ENCODE assay signal across 26 mouse cellular contexts in the genomic region with DNA sequence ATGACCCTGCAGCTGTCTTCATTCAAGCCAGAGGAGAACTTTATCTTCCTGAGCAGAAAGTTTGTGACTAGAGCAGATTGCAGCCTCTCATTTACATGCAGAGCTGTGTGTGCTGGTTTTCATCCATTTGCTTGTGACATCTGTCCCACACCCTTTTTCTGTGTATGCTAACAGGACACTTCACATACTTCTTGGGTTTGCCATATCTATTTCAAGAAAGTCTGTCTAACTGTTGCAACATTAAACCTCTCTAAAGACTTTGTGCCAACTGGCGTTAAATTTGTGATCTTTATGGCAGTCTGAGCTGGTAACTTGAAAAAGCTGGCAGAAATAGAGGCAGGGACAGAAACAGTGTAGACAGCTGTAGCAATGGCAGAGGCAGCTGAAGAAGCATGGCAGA.
A peak's percentile ranks its signal among the peaks of the same experiment; 100 is the strongest.
DNase-seq lines count a peak whose midpoint lies in the region; ATAC-seq and TF ChIP-seq lines count a peak whose summit lies in the region.
"Had no signal": no experiment of that assay in that cellular context is flagged by ENCODE, and none has a peak within 500 bp of the region (broad histone marks: within the 10 kb centered on the region; RNA-seq: fewer than 3 reads in every experiment).

No protein-coding gene starts in this region.

- H3K4me3 ChIP-seq in brown adipose tissue, adult 24 weeks (ENCODE audit: insufficient read depth, low read depth, low read length), result no peak overlapping the region
- no peak overlapping the region for H3K4me3 ChIP-seq in hindbrain, embryonic 13.5 days
- H3K4me3 ChIP-seq in heart, adult 2 months, result no peak overlapping the region
- H3K4me3 ChIP-seq: heart, embryonic 12.5 days; hindbrain, embryonic 12.5 days; kidney, embryonic 15.5 days; liver, embryonic 13.5 days; megakaryocyte, embryonic 14.5 days; midbrain, embryonic 13.5 days had no signal

- TF ChIP-seq CTCF in heart, adult 2 months (IDR thresholded peaks at IDR 0.05), result no peak

- no peak for TF ChIP-seq EP300 in heart, adult 2 months (IDR thresholded peaks at IDR 0.05; ENCODE audit: insufficient read depth, low read depth, low read length)

- no peak overlapping the region for H3K9ac ChIP-seq in hindbrain, embryonic 13.5 days
- no peak overlapping the region for H3K9ac ChIP-seq in heart, adult 2 months (ENCODE audit: low read depth, low read length)
- H3K9ac ChIP-seq: heart, embryonic 12.5 days; hindbrain, embryonic 12.5 days; kidney, embryonic 15.5 days; liver, embryonic 13.5 days; midbrain, embryonic 13.5 days had no signal

- no peaks in the 10 kb centered on the region for H3K27me3 ChIP-seq in hindbrain, embryonic 13.5 days
- no peaks in the 10 kb centered on the region for H3K27me3 ChIP-seq in heart, adult 2 months (ENCODE audit: control insufficient read depth, insufficient read depth, low read length)
- H3K27me3 ChIP-seq: CH12.LX; heart, embryonic 12.5 days; hindbrain, embryonic 12.5 days; kidney, embryonic 15.5 days; liver, embryonic 13.5 days; megakaryocyte, embryonic 14.5 days; midbrain, embryonic 13.5 days; Patski had no signal

- 79% methylated on average over 1 of the region's 1 CpGs for WGBS in hindbrain, embryonic 13.5 days
- 54% methylated on average over 1 of the region's 1 CpGs for WGBS in heart, adult 2 months

- H3K79me2 ChIP-seq in heart, adult 2 months (replicated peaks; ENCODE audit: control insufficient read depth, insufficient read depth, low read length), result no peaks in the 10 kb centered on the region

- peak; percentile 49 to 52 for DNase-seq in frontal cortex, adult 2 months (ENCODE audit: extremely low spot score in 1 of 2, low spot score in 1 of 2)
- DNase-seq in frontal cortex, postnatal 25 days (ENCODE audit: low spot score in 2 of 2), result no peak
- DNase-seq in left cerebral cortex, postnatal 14 days (ENCODE audit: low spot score in 2 of 2), result peak; percentile 25 to 64
- no peak for DNase-seq in left cerebral cortex, postnatal 36 days (ENCODE audit: low spot score in 2 of 2)
- DNase-seq in right cerebral cortex, postnatal 36 days (ENCODE audit: low spot score in 2 of 2), result peak; percentile 5 to 36
- no peak for DNase-seq in heart, adult 2 months
- DNase-seq: adrenal gland, adult 8-10 months; B cell, adult 2 months; cerebellum, adult 9-10 months; heart, postnatal 10 days; kidney, adult 11 months; kidney, postnatal 36 days; liver, embryonic 13.5 days; lung, adult 2 months; lung, postnatal 36 days had no signal

- no peaks in the 10 kb centered on the region for H3K9me3 ChIP-seq in hindbrain, embryonic 13.5 days
- H3K9me3 ChIP-seq: heart, embryonic 12.5 days; hindbrain, embryonic 12.5 days; kidney, embryonic 15.5 days; liver, embryonic 13.5 days; megakaryocyte, embryonic 14.5 days; midbrain, embryonic 13.5 days had no signal

- peak overlapping the region; percentile 29; the same call in 1 of the 2 replicates for H3K27ac ChIP-seq in brown adipose tissue, adult 24 weeks (replicated peaks; ENCODE audit: low read depth, low read length)
- H3K27ac ChIP-seq in hindbrain, embryonic 13.5 days, result no peak overlapping the region
- no peak overlapping the region for H3K27ac ChIP-seq in heart, adult 2 months
- H3K27ac ChIP-seq: hindbrain, embryonic 12.5 days; kidney, embryonic 15.5 days; liver, embryonic 13.5 days; midbrain, embryonic 13.5 days; stomach, postnatal 0 days had no signal

- H3K4me1 ChIP-seq in brown adipose tissue, adult 24 weeks (ENCODE audit: control insufficient read depth, insufficient read depth, insufficient read length, low read length), result no peaks in the 10 kb centered on the region
- H3K4me1 ChIP-seq in hindbrain, embryonic 13.5 days (replicated peaks), result no peaks in the 10 kb centered on the region
- H3K4me1 ChIP-seq in heart, adult 2 months (ENCODE audit: control insufficient read depth, insufficient read depth, low read length), result no peaks in the 10 kb centered on the region
- H3K4me1 ChIP-seq: heart, embryonic 12.5 days; hindbrain, embryonic 12.5 days; kidney, embryonic 15.5 days; liver, embryonic 13.5 days; megakaryocyte, embryonic 14.5 days; midbrain, embryonic 13.5 days had no signal

- intact Hi-C loops in left cerebral cortex, postnatal 14 days (cut with DNase I), result loop anchor here (10.0 kb wide), 1 partner anchor 78 kb away; no protein-coding TSS in a partner anchor
- intact Hi-C loops in left cerebral cortex, postnatal 36 days (cut with DNase I), result no loop called here
- intact Hi-C loops in heart, adult 2 months (cut with DNase I), result no loop called here

- ATAC-seq in hindbrain, embryonic 13.5 days (ENCODE audit: low FRiP score), result no peak
- ATAC-seq: midbrain, embryonic 13.5 days; Patski had no signal

- no peaks in the 10 kb centered on the region for H3K36me3 ChIP-seq in hindbrain, embryonic 13.5 days
- H3K36me3 ChIP-seq in heart, adult 2 months (ENCODE audit: control insufficient read depth, insufficient read depth, low read length), result no peaks in the 10 kb centered on the region
- H3K36me3 ChIP-seq: G1E; heart, embryonic 12.5 days; hindbrain, embryonic 12.5 days; kidney, embryonic 15.5 days; liver, embryonic 13.5 days; midbrain, embryonic 13.5 days had no signal

- H3K4me2 ChIP-seq in hindbrain, embryonic 13.5 days, result no peak overlapping the region
- H3K4me2 ChIP-seq: heart, embryonic 12.5 days; hindbrain, embryonic 12.5 days; kidney, embryonic 15.5 days; liver, embryonic 13.5 days; midbrain, embryonic 13.5 days had no signal

- TF ChIP-seq POLR2A in heart, adult 2 months (IDR thresholded peaks at IDR 0.05; ENCODE audit: insufficient read depth, low read depth, low read length), result no peak

Comparison
In these comparisons a context has a peak if more than half of its experiments do, and no peak if none do; other contexts are left out.
1. DNase-seq: peak in frontal cortex, adult 2 months (2 of 2), left cerebral cortex, postnatal 14 days (2 of 2) and right cerebral cortex, postnatal 36 days (2 of 2); none in frontal cortex, postnatal 25 days (0 of 2), left cerebral cortex, postnatal 36 days (0 of 2) and heart, adult 2 months (0 of 2).